In genomic region chr7:30044354-30044753, GRCm38 (mm10) we compare ENCODE assay signal across 25 mouse cellular contexts. TPM values are rescaled to one million over a fixed set of nuclear protein-coding genes. Genes with fewer than 3 reads are reported as not detected.
A peak's percentile ranks its signal among the peaks of the same experiment; 100 is the strongest.
DNase-seq lines count a peak whose midpoint lies in the region; ATAC-seq and TF ChIP-seq lines count a peak whose summit lies in the region.
"Had no signal": no experiment of that assay in that cellular context is flagged by ENCODE, and none has a peak within 500 bp of the region (broad histone marks: within the 10 kb centered on the region; RNA-seq: fewer than 3 reads in every experiment).

No protein-coding gene starts in this region.

- H3K27ac ChIP-seq in embryonic facial prominence, embryonic 11.5 days (replicated peaks; ENCODE audit: low read depth, low read length) = no peak overlapping the region
- no peak overlapping the region for H3K27ac ChIP-seq in embryonic facial prominence, embryonic 10.5 days (replicated peaks)
- no peak overlapping the region for H3K27ac ChIP-seq in kidney, postnatal 0 days
- no peak overlapping the region for H3K27ac ChIP-seq in midbrain, postnatal 0 days (ENCODE audit: low read depth, low read length)
- H3K27ac ChIP-seq: embryonic facial prominence, embryonic 15.5 days; forebrain, embryonic 10.5 days; heart, embryonic 15.5 days; hindbrain, embryonic 10.5 days; hindbrain, embryonic 15.5 days had no signal

- no peak overlapping the region for H3K4me2 ChIP-seq in embryonic facial prominence, embryonic 11.5 days (ENCODE audit: low read depth, low read length)
- no peak overlapping the region for H3K4me2 ChIP-seq in kidney, postnatal 0 days (ENCODE audit: low read length)
- no peak overlapping the region for H3K4me2 ChIP-seq in midbrain, postnatal 0 days (ENCODE audit: low read depth, low read length, poor library complexity, severe bottlenecking)
- H3K4me2 ChIP-seq: embryonic facial prominence, embryonic 15.5 days; heart, embryonic 11.5 days; heart, embryonic 15.5 days; hindbrain, embryonic 15.5 days had no signal

- no peaks in the 10 kb centered on the region for H3K9me3 ChIP-seq in embryonic facial prominence, embryonic 11.5 days (replicated peaks; ENCODE audit: control insufficient read depth, low read length)
- H3K9me3 ChIP-seq in embryonic facial prominence, embryonic 10.5 days = no peaks in the 10 kb centered on the region
- no peaks in the 10 kb centered on the region for H3K9me3 ChIP-seq in kidney, postnatal 0 days (replicated peaks; ENCODE audit: low read length)
- no peaks in the 10 kb centered on the region for H3K9me3 ChIP-seq in midbrain, postnatal 0 days (ENCODE audit: low read length)
- H3K9me3 ChIP-seq: embryonic facial prominence, embryonic 15.5 days; forebrain, embryonic 10.5 days; heart, embryonic 15.5 days; hindbrain, embryonic 10.5 days; hindbrain, embryonic 15.5 days had no signal

- TF ChIP-seq CTCF in kidney, postnatal 0 days (IDR thresholded peaks at IDR 0.05; ENCODE audit: low read depth) = no peak
- no peak for TF ChIP-seq CTCF in midbrain, postnatal 0 days (IDR thresholded peaks at IDR 0.05)

- H3K4me3 ChIP-seq in embryonic facial prominence, embryonic 11.5 days (ENCODE audit: low read depth, low read length) = no peak overlapping the region
- no peak overlapping the region for H3K4me3 ChIP-seq in embryonic facial prominence, embryonic 10.5 days
- no peak overlapping the region for H3K4me3 ChIP-seq in kidney, postnatal 0 days (replicated peaks; ENCODE audit: low read depth, low read length)
- no peak overlapping the region for H3K4me3 ChIP-seq in midbrain, postnatal 0 days (ENCODE audit: low read depth, low read length)
- H3K4me3 ChIP-seq: embryonic facial prominence, embryonic 15.5 days; erythroblast, embryonic 14.5 days; forebrain, embryonic 10.5 days; heart, embryonic 15.5 days; hindbrain, embryonic 10.5 days; hindbrain, embryonic 15.5 days had no signal

- H3K4me1 ChIP-seq in embryonic facial prominence, embryonic 11.5 days (ENCODE audit: control insufficient read depth, insufficient read depth, low read length) = no peaks in the 10 kb centered on the region
- no peaks in the 10 kb centered on the region for H3K4me1 ChIP-seq in embryonic facial prominence, embryonic 10.5 days
- H3K4me1 ChIP-seq in kidney, postnatal 0 days (replicated peaks; ENCODE audit: insufficient read depth, low read length) = no peaks in the 10 kb centered on the region
- H3K4me1 ChIP-seq in midbrain, postnatal 0 days (ENCODE audit: insufficient read depth, low read length) = no peaks in the 10 kb centered on the region
- H3K4me1 ChIP-seq: embryonic facial prominence, embryonic 15.5 days; forebrain, embryonic 10.5 days; heart, embryonic 15.5 days; hindbrain, embryonic 10.5 days; hindbrain, embryonic 15.5 days had no signal

- no peaks in the 10 kb centered on the region for H3K27me3 ChIP-seq in embryonic facial prominence, embryonic 11.5 days (ENCODE audit: control insufficient read depth, insufficient read depth, low read length)
- no peaks in the 10 kb centered on the region for H3K27me3 ChIP-seq in embryonic facial prominence, embryonic 10.5 days (replicated peaks; ENCODE audit: low read depth, poor library complexity, severe bottlenecking)
- no peaks in the 10 kb centered on the region for H3K27me3 ChIP-seq in kidney, postnatal 0 days (ENCODE audit: insufficient read depth, low read length)
- H3K27me3 ChIP-seq in midbrain, postnatal 0 days (ENCODE audit: insufficient read depth, low read length) = no peaks in the 10 kb centered on the region
- H3K27me3 ChIP-seq: embryonic facial prominence, embryonic 15.5 days; heart, embryonic 15.5 days; hindbrain, embryonic 15.5 days; Patski had no signal

- no peak overlapping the region for H3K9ac ChIP-seq in embryonic facial prominence, embryonic 11.5 days (replicated peaks; ENCODE audit: low read length)
- no peak overlapping the region for H3K9ac ChIP-seq in kidney, postnatal 0 days (ENCODE audit: low read depth, low read length)
- no peak overlapping the region for H3K9ac ChIP-seq in midbrain, postnatal 0 days (replicated peaks; ENCODE audit: low read length, poor library complexity, severe bottlenecking)
- H3K9ac ChIP-seq: embryonic facial prominence, embryonic 15.5 days; heart, embryonic 15.5 days; hindbrain, embryonic 15.5 days had no signal

- no peaks in the 10 kb centered on the region for H3K36me3 ChIP-seq in embryonic facial prominence, embryonic 11.5 days (replicated peaks; ENCODE audit: control insufficient read depth, insufficient read depth, low read depth, low read length)
- peaks cover 3% of the 10 kb centered on the region; the same call in 1 of the 2 replicates for H3K36me3 ChIP-seq in embryonic facial prominence, embryonic 10.5 days (replicated peaks)
- H3K36me3 ChIP-seq in kidney, postnatal 0 days (ENCODE audit: insufficient read depth, low read length) = no peaks in the 10 kb centered on the region
- peaks cover 9% of the 10 kb centered on the region for H3K36me3 ChIP-seq in midbrain, postnatal 0 days (ENCODE audit: insufficient read depth, low read length)
- H3K36me3 ChIP-seq: heart, embryonic 15.5 days had no signal

- WGBS in embryonic facial prominence, embryonic 11.5 days = 51% methylated on average over 9 of the region's 9 CpGs
- WGBS in embryonic facial prominence, embryonic 10.5 days = 58% methylated on average over 9 of the region's 9 CpGs
- WGBS in kidney, postnatal 0 days = 17% methylated on average over 9 of the region's 9 CpGs
- WGBS in midbrain, postnatal 0 days = 62% methylated on average over 9 of the region's 9 CpGs

- no peak for DNase-seq in embryonic facial prominence, embryonic 11.5 days (ENCODE audit: low spot score)
- DNase-seq in embryonic facial prominence, embryonic 10.5 days (ENCODE audit: low spot score) = no peak
- peak; percentile 39 for DNase-seq in kidney, postnatal 0 days (ENCODE audit: low spot score)
- DNase-seq in kidney, adult 9 months = no peak
- peak; percentile 7 for DNase-seq in induced T-regulatory cell, adult 2 months (ENCODE audit: low read depth)
- DNase-seq in midbrain, postnatal 0 days (ENCODE audit: low spot score) = no peak
- no peak for DNase-seq in lung, postnatal 36 days
- DNase-seq: adrenal gland, postnatal 25 days; cerebellum, adult 18-20 months; cerebellum, adult 9-11 months; cerebellum, postnatal 36 days; gastrocnemius, postnatal 36 days; heart, adult 18-20 months; heart, postnatal 14 days had no signal

- 0 out of 2 replicates have a peak, but pooled peaks have one; percentile 56 for ATAC-seq in embryonic facial prominence, embryonic 11.5 days (replicated peaks; ENCODE audit: insufficient number of reproducible peaks, low FRiP score, low TSS enrichment, low read depth)
- ATAC-seq in kidney, postnatal 0 days (replicated peaks; ENCODE audit: low FRiP score, low read depth) = peak; percentile 63; the same call in 1 of the 2 replicates
- no peak for ATAC-seq in midbrain, postnatal 0 days (ENCODE audit: low FRiP score)
- ATAC-seq: activated CD4-positive, CD25-positive, alpha-beta regulatory T cell, adult 4 months; forebrain, embryonic 14.5 days; Patski had no signal

RNA-seq across cellular contexts. Expression of gene Zfp14, which starts 6.8 kb away (rescaled TPM):
- polyA plus RNA-seq in embryonic facial prominence, embryonic 11.5 days (2014; fragmentation: Nextera tagmentation; extraction: Ambion mirVana) = 4.6 and 5.8 TPM in 2 replicates
- 3.4 and 4.5 TPM in 2 replicates for polyA plus RNA-seq in embryonic facial prominence, embryonic 10.5 days (2016; fragmentation: Nextera tagmentation; extraction: Ambion mirVana)
- polyA plus RNA-seq in kidney, postnatal 0 days (2015; fragmentation: Nextera tagmentation; extraction: Ambion mirVana) = 2.8 and 3.8 TPM in 2 replicates
- 13.0 and 16.5 TPM in 2 replicates for total RNA-seq in midbrain, postnatal 0 days (2014; rRNA removed)
- polyA plus RNA-seq in midbrain, postnatal 0 days (2015; fragmentation: Nextera tagmentation; extraction: Ambion mirVana) = 5.8 and 8.7 TPM in 2 replicates
- polyA plus RNA-seq: erythroblast, embryonic 14.5 days had no signal

RNA-seq across cellular contexts. Expression of gene Zfp82, which starts 28.3 kb away (rescaled TPM):
- 3.4 and 4.2 TPM in 2 replicates for polyA plus RNA-seq in embryonic facial prominence, embryonic 11.5 days (2014; fragmentation: Nextera tagmentation; extraction: Ambion mirVana)
- 5.6 and 6.4 TPM in 2 replicates for polyA plus RNA-seq in embryonic facial prominence, embryonic 10.5 days (2016; fragmentation: Nextera tagmentation; extraction: Ambion mirVana)
- 2.7 and 3.7 TPM in 2 replicates for polyA plus RNA-seq in kidney, postnatal 0 days (2015; fragmentation: Nextera tagmentation; extraction: Ambion mirVana)
- total RNA-seq in midbrain, postnatal 0 days (2014; rRNA removed) = 5.3 and 6.4 TPM in 2 replicates
- polyA plus RNA-seq in midbrain, postnatal 0 days (2015; fragmentation: Nextera tagmentation; extraction: Ambion mirVana) = 5.4 and 6.4 TPM in 2 replicates
- polyA plus RNA-seq: erythroblast, embryonic 14.5 days had no signal

RNA-seq across cellular contexts. Expression of gene Gm26920, which starts 45.9 kb away (rescaled TPM):
- polyA plus RNA-seq in embryonic facial prominence, embryonic 11.5 days (2014; fragmentation: Nextera tagmentation; extraction: Ambion mirVana) = 3.6 and 4.8 TPM in 2 replicates
- 1.6 and 4.8 TPM in 2 replicates for polyA plus RNA-seq in embryonic facial prominence, embryonic 10.5 days (2016; fragmentation: Nextera tagmentation; extraction: Ambion mirVana)
- polyA plus RNA-seq in kidney, postnatal 0 days (2015; fragmentation: Nextera tagmentation; extraction: Ambion mirVana) = 0.83 and 1.8 TPM in 2 replicates
- total RNA-seq in midbrain, postnatal 0 days (2014; rRNA removed) = not detected in 2 replicates
- 0.63 and 1.3 TPM in 2 replicates for polyA plus RNA-seq in midbrain, postnatal 0 days (2015; fragmentation: Nextera tagmentation; extraction: Ambion mirVana)
- total RNA-seq: adrenal gland, adult 18-20 months; adrenal gland, postnatal 25 days; gastrocnemius, postnatal 36 days; heart, adult 18-20 months; heart, postnatal 14 days had no signal
- polyA plus RNA-seq: erythroblast, embryonic 14.5 days had no signal

RNA-seq across cellular contexts. Expression of gene Zfp566, which starts 46.0 kb away (rescaled TPM):
- polyA plus RNA-seq in embryonic facial prominence, embryonic 11.5 days (2014; fragmentation: Nextera tagmentation; extraction: Ambion mirVana) = 17.5 and 18.4 TPM in 2 replicates
- polyA plus RNA-seq in embryonic facial prominence, embryonic 10.5 days (2016; fragmentation: Nextera tagmentation; extraction: Ambion mirVana) = 20.0 and 21.0 TPM in 2 replicates
- 9.5 and 9.6 TPM in 2 replicates for polyA plus RNA-seq in kidney, postnatal 0 days (2015; fragmentation: Nextera tagmentation; extraction: Ambion mirVana)
- total RNA-seq in midbrain, postnatal 0 days (2014; rRNA removed) = 0.93 and 3.8 TPM in 2 replicates
- polyA plus RNA-seq in midbrain, postnatal 0 days (2015; fragmentation: Nextera tagmentation; extraction: Ambion mirVana) = 16.2 and 18.0 TPM in 2 replicates
- polyA plus RNA-seq: erythroblast, embryonic 14.5 days had no signal

RNA-seq across cellular contexts. Expression of gene Zfp260, which starts 50.2 kb away (rescaled TPM):
- 152 and 161 TPM in 2 replicates for polyA plus RNA-seq in embryonic facial prominence, embryonic 11.5 days (2014; fragmentation: Nextera tagmentation; extraction: Ambion mirVana)
- polyA plus RNA-seq in embryonic facial prominence, embryonic 10.5 days (2016; fragmentation: Nextera tagmentation; extraction: Ambion mirVana) = 119 and 127 TPM in 2 replicates
- 79.8 and 84.7 TPM in 2 replicates for polyA plus RNA-seq in kidney, postnatal 0 days (2015; fragmentation: Nextera tagmentation; extraction: Ambion mirVana)
- 39.4 and 47.4 TPM in 2 replicates for total RNA-seq in midbrain, postnatal 0 days (2014; rRNA removed)
- polyA plus RNA-seq in midbrain, postnatal 0 days (2015; fragmentation: Nextera tagmentation; extraction: Ambion mirVana) = 43.6 and 44.4 TPM in 2 replicates
- polyA plus RNA-seq: erythroblast, embryonic 14.5 days had no signal

Comparison
In these comparisons a context has a peak if more than half of its experiments do, and no peak if none do; other contexts are left out.
1. DNase-seq: peak in kidney, postnatal 0 days (single experiment) and induced T-regulatory cell, adult 2 months (single experiment); none in embryonic facial prominence, embryonic 11.5 days (single experiment), embryonic facial prominence, embryonic 10.5 days (single experiment), kidney, adult 9 months (single experiment), midbrain, postnatal 0 days (single experiment) and lung, postnatal 36 days (single experiment).